Mouse (Mus musculus) hindbrain, embryonic 14.5 days (tissue): ENCODE data around the gene Glmn. TPM values are rescaled to one million over a fixed set of nuclear protein-coding genes. Genes with fewer than 3 reads are reported as not detected.

Source experiments
- ATAC-seq: fragments of 200-750 bp; cut with Nextera tagmentation; 2 replicates; pipeline ENCODE4 v1.8.0; 2017; ENCODE audit warnings: moderate number of reproducible peaks, mild to moderate bottlenecking, moderate TSS enrichment, moderate library complexity; ENCODE audit not compliant: low FRiP score
- DNase-seq: peaks from one replicate; pipeline ENCODE4 v3.0.0-alpha.2; 2015; ENCODE audit warnings: low spot score
- H3K27ac ChIP-seq: fragments of 300-500 bp; sonication (generic); 2 replicates; pipeline ENCODE4 v1.5.1; 2014; ENCODE audit warnings: mild to moderate bottlenecking, moderate library complexity
- H3K27me3 ChIP-seq: fragments of 300-500 bp; sonication (generic); 2 replicates; pipeline ENCODE4 v1.6.1; 2014; ENCODE audit warnings: mild to moderate bottlenecking, low read length, mixed read lengths; ENCODE audit not compliant: control insufficient read depth, insufficient read depth
- H3K36me3 ChIP-seq: fragments of 300-500 bp; sonication (generic); replicated peaks from 2 replicates; pipeline ENCODE4 v1.6.1; 2014; ENCODE audit not compliant: control insufficient read depth, insufficient read depth
- H3K4me1 ChIP-seq: fragments of 300-500 bp; sonication (generic); replicated peaks from 2 replicates; pipeline ENCODE4 v1.6.1; 2014; ENCODE audit warnings: antibody characterized with exemption, low read length, mixed read lengths; ENCODE audit not compliant: control insufficient read depth, insufficient read depth
- H3K4me2 ChIP-seq: fragments of 300-500 bp; sonication (generic); replicated peaks from 2 replicates; pipeline ENCODE4 v1.6.1; 2014; ENCODE audit warnings: mild to moderate bottlenecking, moderate library complexity
- H3K4me3 ChIP-seq: fragments of 300-500 bp; sonication (generic); replicated peaks from 2 replicates; pipeline ENCODE4 v1.5.1; 2014; ENCODE audit warnings: mild to moderate bottlenecking, low read length
- H3K9ac ChIP-seq: fragments of 300-500 bp; sonication (generic); 2 replicates; pipeline ENCODE4 v1.6.1; 2014
- H3K9me3 ChIP-seq: fragments of 300-500 bp; sonication (generic); 2 replicates; pipeline ENCODE4 v1.6.1; 2016; ENCODE audit warnings: low read length; ENCODE audit not compliant: control insufficient read depth
- WGBS: fragments of 180-500 bp; shearing (Covaris S2); extraction: QIAGEN DNeasy Blood & Tissue Kit; methylation state at CpG from one replicate; pipeline ENCODE4 v1.1.7; 2014; 5-methylcytosine and 5-hydroxymethylcytosine counted together
- polyA plus RNA-seq: library from polyadenylated mRNA; unstranded; fragments of >200 nt; fragmentation: Nextera tagmentation; extraction: Ambion mirVana; gene quantifications from 2 replicates; pipeline ENCODE4 v1.2.1, GENCODE M21; 2014

The Glmn gene
- polyA plus RNA-seq, 1 experiment from 2014 or later, result 36.1 TPM

DNA sequence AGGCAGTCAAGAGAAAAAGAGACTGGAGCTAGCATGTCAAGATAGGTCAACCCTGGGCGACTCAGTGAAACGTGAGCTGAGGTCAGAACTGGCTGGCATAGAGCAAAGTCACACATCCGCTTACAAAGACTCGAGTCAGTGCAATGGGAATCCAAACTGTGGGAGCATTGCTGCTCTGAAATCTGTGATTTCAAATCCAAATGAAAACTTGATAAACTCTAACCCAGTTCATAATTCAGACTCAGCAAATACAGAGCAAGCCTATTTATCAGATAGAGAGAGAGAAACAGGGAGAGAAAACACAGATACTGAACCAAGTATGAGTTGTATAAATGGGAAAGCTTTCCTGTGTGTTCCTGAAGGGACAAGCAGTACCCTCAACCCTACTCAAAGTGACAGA, 90.4 kb downstream of the Glmn start, which contains the start of gene Gm42669:
Gene Gm42669, plus strand, starts transcription at position 301 of the 400 bp plus-strand sequence.
- H3K36me3 ChIP-seq, result peaks cover 61% of the 10 kb centered on the region
- DNase-seq, result no peak
- ATAC-seq, result no peak
- no peak within 1 kb of the TSS for H3K4me2 ChIP-seq
- H3K4me3 ChIP-seq, result no peak within 1 kb of the TSS
- H3K4me1 ChIP-seq, result no peaks in the 10 kb centered on the region
- H3K9ac ChIP-seq, result no peak within 1 kb of the TSS
- H3K9me3 ChIP-seq, result no peaks in the 10 kb centered on the region
- H3K27ac ChIP-seq, result no peak within 1 kb of the TSS
- 86% methylated on average over 4 of the region's 4 CpGs for WGBS
- no peaks in the 10 kb centered on the region for H3K27me3 ChIP-seq

- WGBS, result 87% methylated on average over 1 of the region's 1 CpGs
- no peak overlapping the region for H3K4me3 ChIP-seq
- ATAC-seq, result no peak
- no peak overlapping the region for H3K9ac ChIP-seq
- peaks cover 15% of the 10 kb centered on the region for H3K4me1 ChIP-seq
- H3K9me3 ChIP-seq, result no peaks in the 10 kb centered on the region
- no peaks in the 10 kb centered on the region for H3K27me3 ChIP-seq
- no peak overlapping the region for H3K4me2 ChIP-seq
- H3K27ac ChIP-seq, result no peak overlapping the region
- peaks cover 29% of the 10 kb centered on the region for H3K36me3 ChIP-seq
- no peak for DNase-seq
Observed at GRCm38 (mm10) chr5:107500741-107501140, 96.9 kb downstream of the Glmn start.

- Histone ChIP-seq H3K4me3 (no peak overlapping the region), H3K9me3 (no peaks in the 10 kb centered on the region)
Observed at GRCm38 (mm10) chr5:107499891-107500535, 97.7 kb downstream of the Glmn start.

More at GRCm38 (mm10) chr5:107499891-107500535, 97.7 kb downstream of the Glmn start:
- H3K27ac ChIP-seq, result no peak overlapping the region
- ATAC-seq (no peak), DNase-seq (no peak)
- H3K36me3 ChIP-seq, result peaks cover 22% of the 10 kb centered on the region
- no peak overlapping the region for H3K9ac ChIP-seq
- peaks cover 15% of the 10 kb centered on the region for H3K4me1 ChIP-seq
- H3K4me2 ChIP-seq, result no peak overlapping the region
- 86% methylated on average over 5 of the region's 5 CpGs for WGBS
- H3K27me3 ChIP-seq, result no peaks in the 10 kb centered on the region

Other genes with a start within 250 kb of the Glmn start
- 2.9 and 3.2 TPM in 2 replicates for gene Ephx4, start 195.2 kb downstream of the Glmn start, polyA plus RNA-seq
- not detected in 2 replicates for gene Lpcat2b, start 166.3 kb downstream of the Glmn start, polyA plus RNA-seq
- gene Btbd8, start 159.9 kb downstream of the Glmn start, polyA plus RNA-seq, result 17.9 and 23.0 TPM in 2 replicates
- 0.39 and 0.91 TPM in 2 replicates for gene Gm42669, start 90.3 kb downstream of the Glmn start, polyA plus RNA-seq
- gene 1700028K03Rik, start 63.2 kb downstream of the Glmn start, polyA plus RNA-seq, result 0.17 and 0.20 TPM in 2 replicates
- gene Rpap2, start 515 bp downstream of the Glmn start, polyA plus RNA-seq, result 25.9 and 26.6 TPM in 2 replicates
- gene Gfi1, start 128.1 kb upstream of the Glmn start, polyA plus RNA-seq, result 0.08 TPM in 1 of 2 replicates, not detected in the other
- gene Ube2d2b, start 232.2 kb upstream of the Glmn start, polyA plus RNA-seq, result 0.12 and 0.23 TPM in 2 replicates